In genomic region chr15:102616174-102616573, GRCm38 (mm10) we compare ENCODE assay signal across 28 mouse cellular contexts. TPM values are rescaled to one million over a fixed set of nuclear protein-coding genes. Genes with fewer than 3 reads are reported as not detected.
"Had no signal": no experiment of that assay in that cellular context is flagged by ENCODE, and none has a peak within 500 bp of the region (broad histone marks: within the 10 kb centered on the region; RNA-seq: fewer than 3 reads in every experiment).

No protein-coding gene starts in this region.

- H3K4me3 ChIP-seq: heart, adult 2 months; heart, embryonic 10.5 days; heart, embryonic 12.5 days; hindbrain, embryonic 10.5 days; hindbrain, embryonic 12.5 days; intestine, embryonic 15.5 days; layer of hippocampus, adult 2 months; left cerebral cortex, adult 2 months; limb, embryonic 13.5 days; limb, embryonic 15.5 days; liver, embryonic 12.5 days had no signal

- H3K27ac ChIP-seq: heart, adult 2 months; heart, embryonic 10.5 days; hindbrain, embryonic 10.5 days; hindbrain, embryonic 12.5 days; hindbrain, embryonic 14.5 days; intestine, embryonic 15.5 days; layer of hippocampus, adult 2 months; left cerebral cortex, adult 2 months; limb, embryonic 13.5 days; limb, embryonic 15.5 days; liver, embryonic 12.5 days; liver, embryonic 14.5 days had no signal

- DNase-seq: gastrocnemius, postnatal 10 days; gastrocnemius, postnatal 36 days; heart, adult 2 months; heart, postnatal 10 days; heart, postnatal 4 days; kidney, adult 18-20 months; kidney, adult 8-10 months; kidney, postnatal 10 days; kidney, postnatal 25 days; kidney, postnatal 4 days; left cerebral cortex, postnatal 4 days had no signal

- ATAC-seq: hindbrain, embryonic 16.5 days; inflammation-experienced regulatory T-cells, adult 6 months; intestine, embryonic 15.5 days; intestine, postnatal 0 days; liver, embryonic 12.5 days had no signal

RNA-seq across cellular contexts. Expression of gene Gm28047, which starts 8.7 kb away (rescaled TPM):
- total RNA-seq: heart, postnatal 25 days; layer of hippocampus, adult 2 months; liver, adult 2 months had no signal
